Mouse (Mus musculus) lung, postnatal 0 days (tissue): ENCODE measurements around the gene Mad1l1. TPM values are rescaled to one million over a fixed set of nuclear protein-coding genes. Genes with fewer than 3 reads are reported as not detected.
A peak's percentile ranks its signal among the peaks of the same experiment; 100 is the strongest.

ENCODE experiments used
- ATAC-seq: fragments of 200-750 bp; cut with Nextera tagmentation; 2 replicates; pipeline ENCODE4 v1.8.0; 2017; ENCODE audit warnings: moderate library complexity
- DNase-seq: peaks from one replicate; pipeline ENCODE4 v3.0.0-alpha.2; 2016; ENCODE audit warnings: low spot score
- H3K27ac ChIP-seq: fragments of 300-500 bp; sonication (generic); 2 replicates; pipeline ENCODE4 v1.5.1; 2014; ENCODE audit warnings: antibody characterized with exemption, mild to moderate bottlenecking, low read length, mixed read lengths
- H3K27me3 ChIP-seq: fragments of 300-500 bp; sonication (generic); replicated peaks from 2 replicates; pipeline ENCODE4 v1.6.1; 2014; ENCODE audit warnings: low read length, mixed read lengths; ENCODE audit not compliant: insufficient read depth
- H3K36me3 ChIP-seq: fragments of 300-500 bp; sonication (generic); 2 replicates; pipeline ENCODE4 v1.6.1; 2014; ENCODE audit warnings: low read length, mixed read lengths; ENCODE audit not compliant: insufficient read depth
- H3K4me1 ChIP-seq: fragments of 300-500 bp; sonication (generic); 2 replicates; pipeline ENCODE4 v1.6.1; 2014; ENCODE audit warnings: antibody characterized with exemption, low read depth, low read length, mixed read lengths; ENCODE audit not compliant: insufficient read depth
- H3K4me2 ChIP-seq: fragments of 300-500 bp; sonication (generic); replicated peaks from 2 replicates; pipeline ENCODE4 v1.6.1; 2014; ENCODE audit warnings: low read depth, mild to moderate bottlenecking, low read length, moderate library complexity, mixed read lengths
- H3K4me3 ChIP-seq: fragments of 300-500 bp; sonication (generic); 2 replicates; pipeline ENCODE4 v1.5.1; 2014; ENCODE audit warnings: low read depth, low read length
- H3K9ac ChIP-seq: fragments of 300-500 bp; sonication (generic); replicated peaks from 2 replicates; pipeline ENCODE4 v1.6.1; 2014; ENCODE audit warnings: low read depth, mild to moderate bottlenecking
- H3K9me3 ChIP-seq: fragments of 300-500 bp; sonication (generic); 2 replicates; pipeline ENCODE4 v1.6.1; 2016; ENCODE audit warnings: low read length, mixed read lengths
- CTCF ChIP-seq: IDR thresholded peaks from 2 replicates; pipeline ENCODE4 v1.5.1; 2016; ENCODE audit warnings: antibody characterized with exemption, mild to moderate bottlenecking
- EP300 ChIP-seq: IDR thresholded peaks from 2 replicates; pipeline ENCODE4 v1.6.1; 2016; ENCODE audit warnings: antibody characterized with exemption, mild to moderate bottlenecking, control low read depth
- WGBS: fragments of 180-500 bp; shearing (Covaris S2); extraction: QIAGEN DNeasy Blood & Tissue Kit; methylation state at CpG from one replicate; pipeline ENCODE4 v1.1.7; 2014; 5-methylcytosine and 5-hydroxymethylcytosine counted together
- polyA plus RNA-seq: library from polyadenylated mRNA; unstranded; fragments of >200 nt; fragmentation: Nextera tagmentation; extraction: Ambion mirVana; gene quantifications from 2 replicates; pipeline ENCODE4 v1.2.1, GENCODE M21; 2015

Gene Mad1l1
- polyA plus RNA-seq, 1 experiment from 2014 or later, result 18.4 TPM

DNA sequence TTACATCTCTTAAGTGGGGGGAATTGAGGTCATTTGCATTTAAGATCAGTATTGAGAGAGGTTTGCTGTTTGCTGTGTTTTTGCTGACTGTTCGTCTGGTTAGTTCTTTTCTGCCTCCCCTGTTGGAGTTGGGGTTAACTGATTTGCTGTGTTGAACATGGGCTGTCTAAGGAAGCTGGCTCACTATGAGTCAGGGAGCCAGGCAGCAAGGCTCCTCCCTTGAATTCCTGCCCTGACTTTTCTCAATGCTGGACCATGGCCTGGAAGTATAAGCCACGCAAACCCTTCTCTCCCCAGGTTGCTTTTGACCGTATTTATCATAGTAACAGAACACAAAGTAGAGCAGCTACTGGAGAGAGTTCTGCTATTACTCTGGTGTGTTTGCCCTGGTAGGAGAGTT, 329.8 kb downstream of the Mad1l1 start:
- no peak overlapping the region for H3K9ac ChIP-seq
- ATAC-seq (no peak), DNase-seq (no peak)
- H3K36me3 ChIP-seq, result no peaks in the 10 kb centered on the region
- H3K4me3 ChIP-seq, result no peak overlapping the region
- no peaks in the 10 kb centered on the region for H3K27me3 ChIP-seq
- no peaks in the 10 kb centered on the region for H3K9me3 ChIP-seq
- no peak overlapping the region for H3K4me2 ChIP-seq
- H3K27ac ChIP-seq, result no peak overlapping the region
- H3K4me1 ChIP-seq, result no peaks in the 10 kb centered on the region
- TF ChIP-seq EP300 (no peak), CTCF (no peak)
- 81% methylated on average over 3 of the region's 3 CpGs for WGBS

DNA sequence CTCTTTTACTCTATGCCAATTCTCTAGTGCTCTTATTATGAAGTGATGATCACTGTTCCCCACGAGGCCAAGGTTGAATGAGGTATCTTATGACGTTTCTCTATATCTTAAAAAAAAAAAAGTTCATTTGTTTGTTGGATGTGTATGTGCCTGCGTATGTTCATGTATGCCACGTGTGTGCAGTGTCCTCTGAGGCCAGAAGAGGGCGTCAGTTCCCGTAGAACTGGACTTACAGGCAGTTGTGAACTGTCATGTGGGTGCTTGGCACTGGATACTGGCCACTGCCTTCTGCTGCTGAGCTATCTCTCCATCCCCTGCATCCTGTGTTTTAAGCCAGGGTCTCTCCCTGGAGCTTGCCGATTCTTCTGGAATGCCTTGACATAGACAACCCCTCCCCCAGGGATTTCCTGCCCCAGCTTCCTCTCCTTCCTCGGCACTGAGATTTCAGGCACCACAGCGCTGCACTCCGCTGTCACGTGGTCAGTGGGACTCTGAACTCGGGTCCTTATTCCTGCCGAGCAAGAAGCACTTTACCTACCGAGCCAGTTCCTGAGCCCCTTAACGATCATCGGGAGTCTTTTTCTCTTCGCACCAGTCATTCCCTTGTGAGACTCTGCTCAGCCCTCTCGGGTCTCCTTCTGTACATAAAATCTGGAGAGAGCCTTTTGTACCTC, 336.1 kb downstream of the Mad1l1 start:
- Histone ChIP-seq H3K27me3 (no peaks in the 10 kb centered on the region), H3K36me3 (no peaks in the 10 kb centered on the region), H3K4me3 (no peak overlapping the region), H3K4me1 (no peaks in the 10 kb centered on the region), H3K4me2 (no peak overlapping the region), H3K27ac (no peak overlapping the region), H3K9me3 (no peaks in the 10 kb centered on the region), H3K9ac (no peak overlapping the region)
- no peak for ATAC-seq
- WGBS, result 29% methylated on average over 18 of the region's 18 CpGs
- no peak for DNase-seq
- no peak for TF ChIP-seq EP300
- no peak for TF ChIP-seq CTCF

DNA sequence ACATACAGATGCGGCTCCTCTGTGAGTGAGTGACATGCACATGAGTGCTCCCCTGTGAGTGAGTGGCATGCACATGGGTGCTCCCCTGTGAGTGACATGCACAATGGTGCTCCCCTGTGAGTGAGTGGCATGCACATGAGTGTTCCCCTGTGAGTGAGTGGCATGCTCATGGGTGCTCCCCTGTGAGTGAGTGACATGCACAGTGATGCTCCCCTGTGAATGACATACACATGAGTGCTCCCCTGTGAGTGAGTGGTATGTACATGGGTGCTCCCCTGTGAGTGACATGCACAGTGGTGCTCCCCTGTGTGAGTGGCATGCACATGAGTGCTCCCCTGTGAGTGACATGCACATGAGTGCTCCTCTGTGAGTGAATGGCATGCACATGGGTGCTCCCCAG, 339.4 kb downstream of the Mad1l1 start:
- Histone ChIP-seq H3K36me3 (no peaks in the 10 kb centered on the region), H3K9ac (no peak overlapping the region), H3K27me3 (no peaks in the 10 kb centered on the region), H3K4me1 (no peaks in the 10 kb centered on the region), H3K27ac (no peak overlapping the region), H3K4me3 (no peak overlapping the region), H3K9me3 (no peaks in the 10 kb centered on the region), H3K4me2 (no peak overlapping the region)
- no peak for TF ChIP-seq CTCF
- no peak for TF ChIP-seq EP300
- no peak for ATAC-seq
- DNase-seq, result no peak
- WGBS, result 95% methylated on average over 1 of the region's 1 CpGs

DNA sequence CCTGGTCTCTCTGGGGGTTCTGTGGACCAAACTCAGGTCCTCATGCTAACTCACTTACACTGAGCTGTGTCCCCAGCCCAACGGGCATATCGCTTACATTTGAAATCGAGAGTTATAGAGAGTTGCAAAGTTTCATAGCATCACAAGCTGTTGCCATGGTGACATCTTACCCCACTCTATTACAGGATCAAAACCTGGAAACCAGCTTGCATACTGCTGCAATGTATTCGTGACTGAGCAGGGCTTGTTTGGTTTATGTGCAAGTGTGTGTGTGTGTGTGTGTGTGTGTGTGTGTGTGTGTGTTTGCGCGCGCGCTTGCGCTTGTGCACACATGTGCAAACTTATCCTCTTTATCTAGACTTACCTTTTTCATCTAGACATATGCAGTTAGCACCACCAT, 342.0 kb downstream of the Mad1l1 start:
- no peaks in the 10 kb centered on the region for H3K9me3 ChIP-seq
- no peaks in the 10 kb centered on the region for H3K27me3 ChIP-seq
- no peak for ATAC-seq
- no peak overlapping the region for H3K27ac ChIP-seq
- H3K36me3 ChIP-seq, result no peaks in the 10 kb centered on the region
- no peak overlapping the region for H3K4me2 ChIP-seq
- no peaks in the 10 kb centered on the region for H3K4me1 ChIP-seq
- DNase-seq, result no peak
- 79% methylated on average over 9 of the region's 9 CpGs for WGBS
- TF ChIP-seq EP300 (no peak), CTCF (no peak)
- H3K9ac ChIP-seq, result no peak overlapping the region
- H3K4me3 ChIP-seq, result no peak overlapping the region

DNA sequence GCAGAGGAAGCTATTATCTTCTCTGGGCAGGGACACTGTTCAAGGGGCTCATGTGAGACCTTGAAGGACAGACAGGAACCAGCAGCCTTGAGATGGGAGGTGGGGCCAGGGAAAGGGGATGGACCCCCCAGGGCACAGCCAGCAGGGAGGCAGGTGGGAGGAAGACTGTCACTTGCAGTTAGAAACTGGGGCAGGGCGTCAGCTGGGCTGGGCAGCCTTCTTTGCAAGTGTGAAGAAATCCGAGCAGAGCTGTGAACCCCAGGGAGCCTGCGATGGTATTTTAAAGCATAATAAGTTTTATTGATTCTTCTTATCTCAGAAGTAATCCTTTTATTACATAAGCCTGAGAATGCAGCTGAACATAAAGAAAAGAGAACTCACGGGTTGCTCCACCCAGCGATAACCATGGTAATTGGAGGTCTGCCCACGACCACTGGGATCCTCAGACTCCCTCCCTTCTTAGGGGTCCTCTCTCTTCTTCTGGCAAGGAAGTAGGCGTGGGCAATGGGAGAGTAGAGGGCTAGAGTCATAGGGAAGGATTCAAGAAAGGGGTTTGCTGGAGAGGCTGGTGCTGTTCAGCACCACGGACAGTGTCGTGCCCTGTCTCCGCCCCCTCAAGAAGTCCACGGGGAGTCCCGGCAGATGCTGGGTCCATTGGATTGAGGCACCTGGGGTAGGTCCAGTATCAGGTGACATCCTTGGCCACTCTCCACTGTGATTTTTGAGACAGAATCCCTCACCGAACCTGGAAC, 342.7 kb downstream of the Mad1l1 start:
- no peaks in the 10 kb centered on the region for H3K9me3 ChIP-seq
- no peak for TF ChIP-seq CTCF
- no peak for TF ChIP-seq EP300
- no peaks in the 10 kb centered on the region for H3K27me3 ChIP-seq
- no peak overlapping the region for H3K27ac ChIP-seq
- ATAC-seq, result no peak
- peak; percentile 40 for DNase-seq
- H3K9ac ChIP-seq, result no peak overlapping the region
- no peaks in the 10 kb centered on the region for H3K4me1 ChIP-seq
- H3K4me2 ChIP-seq, result no peak overlapping the region
- no peaks in the 10 kb centered on the region for H3K36me3 ChIP-seq
- WGBS, result 4% methylated on average over 13 of the region's 13 CpGs
- no peak overlapping the region for H3K4me3 ChIP-seq

DNA sequence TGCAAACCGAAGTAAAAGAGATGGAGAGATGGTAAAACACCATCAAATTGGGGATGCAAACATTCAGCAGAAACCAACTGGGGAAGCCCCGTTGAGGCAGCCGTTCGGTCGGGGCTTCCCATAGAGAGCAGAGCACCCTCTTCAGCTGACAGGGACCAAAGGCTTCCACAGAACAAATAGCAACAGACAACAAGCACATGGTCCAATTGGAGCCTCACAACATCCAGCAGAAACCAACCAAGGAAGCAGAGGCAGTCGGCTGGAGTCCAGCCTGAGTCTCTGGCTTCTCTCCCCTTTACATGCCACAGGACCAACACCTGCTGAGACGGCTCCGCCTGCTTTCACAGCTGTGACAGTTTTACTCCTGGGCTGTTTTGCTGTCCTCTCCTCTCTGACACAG, 343.9 kb downstream of the Mad1l1 start:
- Histone ChIP-seq H3K9ac (no peak overlapping the region), H3K36me3 (no peaks in the 10 kb centered on the region), H3K9me3 (no peaks in the 10 kb centered on the region), H3K27ac (no peak overlapping the region), H3K4me2 (no peak overlapping the region), H3K4me3 (no peak overlapping the region), H3K27me3 (no peaks in the 10 kb centered on the region), H3K4me1 (no peaks in the 10 kb centered on the region)
- DNase-seq (no peak), ATAC-seq (no peak)
- 26% methylated on average over 8 of the region's 8 CpGs for WGBS
- no peak for TF ChIP-seq EP300
- TF ChIP-seq CTCF, result no peak
